Mouse (Mus musculus): ENCODE results near the gene Mllt3.

Mllt3 gene

DNA sequence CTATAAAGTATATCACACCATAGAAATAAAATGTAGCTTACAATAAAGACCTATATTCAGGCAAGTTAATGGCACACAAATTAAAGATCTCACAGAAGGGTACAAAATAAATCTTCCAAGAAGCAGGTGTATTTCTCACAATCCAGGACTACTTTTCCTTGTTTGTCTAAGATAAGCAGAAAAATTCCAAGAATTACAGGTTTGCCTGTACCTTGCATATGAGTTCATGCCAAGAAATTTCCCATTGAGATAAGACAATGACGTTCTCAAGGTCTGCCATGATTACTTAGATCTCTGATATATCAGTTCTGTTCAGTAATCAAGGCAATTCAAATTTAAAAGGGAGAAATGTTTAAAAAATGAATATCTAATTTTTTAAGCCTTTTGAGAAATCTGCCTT is 272.9 kb downstream of the Mllt3 start:
- DNase-seq: no peak

DNA sequence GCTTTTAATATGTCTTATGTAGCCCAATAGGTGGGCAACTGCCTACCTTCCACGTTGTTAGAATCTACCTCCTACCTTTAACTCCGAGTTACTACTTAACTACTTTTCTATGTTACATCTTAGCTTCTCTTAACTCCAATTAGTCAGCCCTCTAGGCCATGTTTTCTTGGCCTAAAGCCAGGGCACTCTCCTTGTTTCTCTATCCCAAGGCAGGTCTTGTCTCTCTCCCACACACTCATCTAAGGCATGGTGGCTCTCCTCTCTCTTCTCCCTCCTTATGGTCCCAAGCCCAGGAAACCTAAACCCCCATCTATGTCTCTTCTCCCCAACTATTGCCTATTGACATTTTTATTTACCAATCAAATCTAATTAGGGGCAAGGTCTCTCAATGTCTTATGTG is 273.5 kb downstream of the Mllt3 start:
- DNase-seq: no peak

DNA sequence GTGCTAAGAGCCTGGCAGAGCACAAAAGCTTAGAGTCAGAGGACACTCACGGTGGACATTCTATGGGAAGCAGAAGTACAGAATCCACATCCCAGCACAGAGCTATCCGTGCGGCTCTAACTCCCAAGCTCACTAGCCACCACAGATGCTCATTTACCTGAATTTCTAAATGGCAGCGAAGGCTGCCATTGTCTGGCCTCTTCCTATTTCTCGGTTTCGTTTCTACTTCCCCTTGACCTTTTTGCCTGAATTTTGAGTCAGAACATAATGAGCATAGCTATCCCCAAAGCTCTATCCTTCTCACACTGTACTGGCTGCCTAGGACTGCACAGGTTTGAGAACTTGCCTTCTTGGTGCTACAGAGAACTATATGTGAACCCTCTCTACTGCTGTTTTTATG is 274.1 kb downstream of the Mllt3 start:
- no peak for DNase-seq

DNA sequence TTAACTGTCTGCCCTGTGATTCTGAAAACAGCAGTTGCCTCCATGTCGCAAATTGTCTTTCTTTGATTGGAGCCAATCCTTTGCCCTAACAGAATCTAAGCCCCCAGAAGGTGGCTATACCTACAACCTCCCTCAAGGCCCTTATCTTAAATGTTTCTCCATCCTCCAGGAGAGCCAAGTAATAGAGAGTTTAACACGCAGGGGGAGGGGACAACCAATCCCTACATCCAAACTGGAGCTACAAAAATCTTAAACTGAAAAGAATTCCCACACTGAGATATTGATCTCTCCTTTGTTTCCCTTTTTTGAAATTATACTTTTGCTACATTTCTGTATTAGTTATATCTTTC is 281.7 kb downstream of the Mllt3 start:
- no peak for DNase-seq

DNA sequence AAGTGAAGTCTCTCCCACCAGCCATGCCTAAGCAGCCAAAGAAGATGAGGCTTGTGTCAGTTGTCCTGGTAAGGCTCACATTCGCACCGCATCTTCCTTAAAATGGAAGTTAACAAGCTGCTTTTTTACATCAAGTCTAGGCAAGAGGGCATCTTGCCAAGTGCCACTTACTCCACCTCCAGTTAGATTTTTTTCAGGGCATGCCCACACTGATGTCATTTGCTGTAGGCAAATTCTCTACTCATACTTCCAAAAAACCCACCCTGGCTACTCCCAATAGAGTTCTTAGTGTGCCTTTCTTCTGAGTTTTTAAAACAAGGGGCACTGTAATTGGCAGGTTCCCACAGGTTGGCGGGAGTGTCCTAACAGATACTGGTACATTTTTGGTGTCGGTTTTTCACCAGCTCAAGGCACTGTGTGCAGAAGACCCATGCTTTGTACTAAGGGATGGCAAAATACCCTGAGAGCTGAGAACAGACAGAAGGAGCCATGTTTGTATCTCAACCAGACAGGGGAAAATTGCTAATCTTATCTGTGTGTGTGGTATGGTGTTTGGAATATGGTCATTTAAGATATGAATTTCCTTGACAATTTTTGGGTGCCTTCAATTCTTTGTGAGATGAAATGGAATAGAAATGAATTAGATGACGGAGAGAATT is 282.2 kb downstream of the Mllt3 start:
- DNase-seq: no peak

DNA sequence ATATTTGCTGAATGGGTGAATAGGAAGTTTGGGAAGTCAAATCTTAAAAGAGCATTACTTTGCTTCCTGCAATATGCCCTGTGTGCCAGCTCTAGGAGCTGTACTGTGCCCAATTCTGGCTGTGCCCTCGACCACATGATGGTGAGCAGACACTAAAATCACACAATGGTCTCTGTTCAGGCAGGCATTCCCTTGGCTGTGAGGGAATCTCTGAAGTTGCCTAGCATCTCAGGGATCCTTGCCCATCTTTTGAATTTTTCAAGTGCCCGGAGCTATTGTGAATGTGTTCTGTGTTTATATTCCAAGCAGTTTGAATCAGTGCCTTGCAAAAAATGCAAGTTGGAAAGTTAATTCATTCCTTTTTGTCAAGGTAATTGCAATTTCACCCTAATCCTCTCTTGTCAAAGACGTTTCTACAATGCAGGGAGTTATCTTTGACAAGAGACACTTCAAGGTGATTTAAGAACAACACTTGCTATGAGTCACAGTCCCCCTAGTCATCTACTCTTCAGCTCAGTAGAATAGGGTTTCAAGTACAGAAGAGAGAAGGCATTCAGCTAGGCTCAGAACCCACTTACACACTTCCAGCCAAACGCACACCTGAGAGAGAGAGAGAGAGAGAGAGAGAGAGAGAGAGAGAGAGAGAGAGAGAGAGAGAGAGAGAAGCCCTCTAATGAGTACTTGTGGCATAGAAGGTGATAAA is 283.5 kb downstream of the Mllt3 start:
- DNase-seq: no peak

DNA sequence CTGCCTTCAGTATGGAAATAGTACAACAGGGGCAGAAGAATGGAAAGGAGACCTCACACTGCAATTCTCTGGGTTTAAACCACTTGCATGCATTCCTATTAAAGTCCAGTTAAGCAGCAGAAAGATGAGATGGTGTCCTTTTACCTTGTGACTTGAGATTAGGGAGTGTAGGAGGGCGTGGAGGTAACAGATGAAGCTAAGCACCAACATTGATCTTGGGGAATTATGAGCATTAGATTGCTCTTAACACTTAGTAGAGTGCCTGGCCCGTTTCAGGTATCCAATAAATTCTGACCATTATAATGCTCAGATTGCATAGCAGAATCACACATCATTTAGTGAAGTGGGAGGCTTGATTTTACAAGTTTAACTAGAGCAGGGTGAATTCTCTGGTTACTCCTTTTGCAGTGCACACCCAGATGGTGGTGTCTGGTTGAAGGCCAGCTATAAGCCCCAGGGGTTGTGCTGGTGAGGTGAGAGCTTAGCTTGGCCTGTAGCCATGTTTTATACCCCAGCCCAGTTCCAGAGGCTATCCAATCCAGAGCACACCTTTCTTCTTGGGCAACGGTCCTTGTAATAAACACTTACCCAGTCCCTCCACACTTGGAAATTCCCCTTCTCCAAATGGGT is 288.0 kb downstream of the Mllt3 start:
- no peak for DNase-seq

DNA sequence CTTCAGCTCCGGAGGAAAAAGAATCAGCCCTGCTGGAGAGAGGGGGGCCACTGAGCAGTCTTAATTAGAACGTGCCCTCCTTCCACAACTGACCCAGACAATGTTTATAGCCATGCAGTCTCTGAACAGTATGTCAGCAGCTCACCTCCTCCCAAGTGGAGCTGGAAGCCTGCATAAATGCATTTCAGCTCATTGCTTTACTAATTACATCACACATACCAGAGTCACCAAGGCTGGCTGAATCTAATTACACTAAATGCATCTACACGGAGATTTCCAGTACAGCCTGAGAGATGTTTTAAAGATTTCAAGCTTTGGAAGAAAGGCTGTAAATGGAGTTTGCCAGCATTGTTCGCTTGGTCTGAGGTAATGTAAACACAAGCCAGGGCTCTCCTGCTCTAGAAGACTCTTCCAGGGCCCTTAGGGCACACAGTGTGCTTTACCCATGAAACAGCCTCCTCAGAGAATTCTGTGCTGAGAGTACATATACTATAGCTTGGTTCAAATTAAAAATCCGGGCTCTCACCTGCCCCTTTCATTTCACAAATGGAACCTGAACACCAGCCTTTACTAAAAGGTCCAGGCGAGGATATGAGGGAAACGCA is 293.5 kb downstream of the Mllt3 start:
- DNase-seq: no peak

DNA sequence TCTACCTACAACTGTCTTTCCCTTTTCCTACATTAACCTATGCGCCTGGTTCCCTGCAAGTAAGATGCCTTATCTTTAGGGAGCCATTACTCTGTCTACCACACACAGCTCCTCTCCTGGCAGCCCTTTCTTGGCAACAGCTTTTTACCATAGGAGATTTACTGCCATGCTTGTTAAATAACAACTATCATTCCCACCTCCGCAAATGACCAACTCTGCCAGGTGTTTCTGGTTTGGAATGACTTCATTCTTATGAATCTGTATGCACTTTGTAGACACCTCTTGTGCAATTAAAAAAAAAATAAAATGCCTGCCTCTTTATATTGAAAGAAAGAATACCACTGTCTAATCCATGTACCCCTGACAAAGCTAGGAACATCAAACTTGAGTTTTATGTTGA is 294.1 kb downstream of the Mllt3 start:
- no peak for DNase-seq

DNA sequence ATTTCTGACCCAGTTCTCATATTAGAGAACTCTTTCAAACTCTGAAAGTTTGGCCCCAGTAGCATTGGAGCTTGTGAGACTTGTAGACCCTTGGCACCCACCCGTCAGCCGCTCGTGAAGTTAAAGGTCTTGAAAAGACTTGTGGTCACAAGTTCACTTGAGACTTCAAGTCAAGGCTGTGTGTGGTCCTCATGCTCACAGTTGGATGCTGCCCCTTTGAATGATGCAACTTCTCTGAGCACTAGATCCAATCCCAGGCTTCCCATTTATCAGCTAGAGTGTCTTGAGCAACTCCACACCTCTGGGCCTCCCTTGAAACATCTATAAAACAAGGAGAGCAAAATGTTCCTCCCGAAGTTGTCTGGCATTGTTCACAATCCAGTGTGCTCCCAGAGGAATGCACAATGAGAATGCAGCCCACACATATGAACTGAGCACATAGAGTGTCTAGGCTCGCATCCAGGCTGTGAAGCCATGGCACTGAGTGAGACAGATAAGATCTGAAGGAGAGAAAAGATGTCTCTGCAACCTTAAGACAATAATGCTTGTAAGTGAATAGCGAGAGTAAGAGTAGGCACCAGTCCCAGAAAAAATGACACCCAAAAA is 295.9 kb downstream of the Mllt3 start:
- no peak for DNase-seq

DNA sequence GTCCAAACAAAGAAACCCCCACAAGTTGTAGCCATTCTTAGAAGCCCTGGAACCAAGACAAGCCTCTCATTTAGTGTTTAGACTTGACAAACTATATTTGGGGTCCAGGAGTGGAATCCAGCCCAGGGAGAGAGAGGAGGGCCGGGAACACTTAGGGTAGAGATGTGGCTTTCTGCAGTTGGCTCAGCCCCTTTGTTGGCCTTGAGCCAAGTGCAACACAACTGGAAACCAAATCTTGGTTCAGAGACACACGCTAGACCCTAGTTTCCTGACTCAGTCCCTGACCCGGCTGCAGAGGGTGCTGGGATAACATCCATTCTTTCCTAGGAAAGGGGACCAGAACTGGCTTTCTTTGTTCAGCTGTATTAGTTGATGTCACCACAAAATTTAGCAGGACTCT is 296.4 kb downstream of the Mllt3 start:
- DNase-seq: no peak

DNA sequence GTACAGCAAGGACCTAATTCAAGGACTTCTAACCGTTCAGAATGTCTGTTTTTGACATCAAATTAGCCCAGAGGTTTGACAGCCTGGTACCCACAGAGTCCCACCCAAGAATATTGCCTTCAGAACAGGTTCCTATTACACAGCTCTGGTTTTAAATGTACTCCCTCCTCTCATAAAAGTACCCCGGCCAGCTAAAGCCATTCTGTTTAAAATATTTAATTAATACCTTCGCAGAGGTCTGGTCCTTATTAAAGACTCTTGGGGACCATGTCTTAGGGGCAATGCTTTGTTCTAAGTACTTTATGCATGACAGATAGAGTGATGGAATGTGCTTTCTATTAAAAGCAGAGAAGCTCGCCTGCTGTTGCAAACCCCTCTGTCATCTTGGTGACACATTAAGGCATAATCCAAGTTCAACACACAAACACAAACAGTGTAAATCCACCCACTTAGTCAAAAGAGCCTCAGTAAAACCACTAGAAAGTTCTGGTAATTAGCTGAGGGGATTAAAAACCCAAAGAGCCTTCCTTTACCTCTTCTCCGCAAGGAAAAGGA is 302.0 kb downstream of the Mllt3 start:
- DNase-seq: no peak

DNA sequence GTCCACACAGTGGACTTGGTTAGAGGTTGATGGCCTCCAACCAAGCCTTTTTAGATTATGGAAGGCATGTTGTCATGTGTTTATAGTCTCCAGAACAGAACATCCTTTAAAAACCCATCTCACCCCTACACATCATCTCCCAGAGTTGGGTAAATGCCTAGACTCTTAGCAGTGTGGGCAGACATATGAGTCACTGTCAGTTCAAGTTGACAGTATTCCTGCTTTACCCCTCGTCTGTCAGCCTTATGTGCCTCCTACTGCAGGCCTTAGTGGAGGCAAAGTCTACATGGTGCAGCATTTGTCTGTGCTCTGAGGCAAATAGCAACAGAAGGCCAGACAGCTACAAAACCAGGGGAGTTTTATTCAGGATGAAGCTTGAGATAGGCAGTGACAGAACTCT is 304.6 kb downstream of the Mllt3 start:
- no peak for DNase-seq

DNA sequence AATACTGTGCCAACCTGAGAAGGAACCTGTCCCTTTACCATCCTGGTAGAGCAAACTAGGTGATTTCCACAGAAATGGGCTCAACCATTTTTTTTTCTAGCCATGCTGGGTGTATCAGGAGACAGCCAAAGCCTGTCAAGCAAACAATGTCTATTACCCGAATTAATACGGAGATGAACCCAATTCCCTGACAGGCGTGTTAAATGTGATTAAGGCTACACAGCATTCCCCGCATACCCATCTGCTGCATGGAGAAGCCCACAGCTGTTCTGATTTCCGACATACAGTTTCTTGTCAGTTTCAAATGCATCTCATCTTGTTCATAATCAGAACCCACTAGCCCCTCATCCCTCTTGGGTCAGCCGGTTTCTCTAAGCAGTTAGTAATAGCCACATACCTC is 309.7 kb downstream of the Mllt3 start:
- DNase-seq: no peak
